Mouse (Mus musculus) spleen, adult 2 months (tissue): Measurements from ENCODE around the gene Palm3.

Experiments used
- CTCF ChIP-seq: fragments of 200-500 bp; IDR thresholded peaks from 2 replicates; pipeline ENCODE4 v1.5.1; 2011; ENCODE audit warnings: mild to moderate bottlenecking, inconsistent platforms; ENCODE audit not compliant: insufficient read depth, insufficient read length, insufficient replicate concordance; ENCODE audit errors: extremely low read depth
- POLR2A ChIP-seq: fragments of 200-500 bp; IDR thresholded peaks from 2 replicates; pipeline ENCODE4 v1.6.1; 2011; ENCODE audit warnings: low read depth, low read length, inconsistent platforms

DNA sequence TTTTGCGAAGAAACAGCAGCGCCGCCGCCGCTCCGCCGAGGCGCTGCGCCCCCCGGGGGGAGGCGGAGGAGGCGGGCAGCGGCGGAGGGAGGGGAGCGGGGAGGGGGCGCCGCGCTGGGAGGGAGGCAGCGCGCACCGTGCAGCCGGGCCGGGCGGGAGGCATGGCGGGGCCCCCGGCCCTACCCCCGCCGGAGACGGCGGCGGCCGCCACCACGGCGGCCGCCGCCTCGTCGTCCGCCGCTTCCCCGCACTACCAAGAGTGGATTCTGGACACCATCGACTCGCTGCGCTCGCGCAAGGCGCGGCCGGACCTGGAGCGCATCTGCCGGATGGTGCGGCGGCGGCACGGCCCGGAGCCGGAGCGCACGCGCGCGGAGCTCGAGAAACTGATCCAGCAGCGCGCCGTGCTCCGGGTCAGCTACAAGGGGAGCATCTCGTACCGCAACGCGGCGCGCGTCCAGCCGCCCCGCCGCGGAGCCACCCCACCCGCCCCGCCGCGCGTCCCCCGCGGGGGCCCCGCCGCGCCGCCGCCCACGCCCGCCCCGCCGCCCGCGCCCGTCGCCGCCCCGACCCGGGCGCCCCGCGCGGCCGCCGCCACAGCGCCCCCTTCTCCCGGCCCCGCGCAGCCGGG, 23.6 kb upstream of the Palm3 start, which contains the start of gene Samd1:
- TF ChIP-seq CTCF (no peak), POLR2A (no peak)
